In genomic region chr19:40588293-40588654, GRCm38 (mm10) we compare ENCODE assay signal across 8 mouse cellular contexts. TPM values are rescaled to one million over a fixed set of nuclear protein-coding genes. Genes with fewer than 3 reads are reported as not detected.
A peak's percentile ranks its signal among the peaks of the same experiment; 100 is the strongest.
DNase-seq lines count a peak whose midpoint lies in the region; ATAC-seq and TF ChIP-seq lines count a peak whose summit lies in the region.

Gene Aldh18a1 (minus strand): TSS chr19:40588463.

- H3K9me3 ChIP-seq in megakaryocyte, embryonic 14.5 days = no peaks in the 10 kb centered on the region

- no peak for TF ChIP-seq CTCF in cortical plate, adult 2 months (IDR thresholded peaks at IDR 0.05; ENCODE audit: extremely low read depth, insufficient read depth, low read length)

- H3K4me3 ChIP-seq in cortical plate, adult 2 months (ENCODE audit: insufficient read depth, low read length) = peak within 1 kb of the TSS; percentile 90
- peak within 1 kb of the TSS; percentile 99 for H3K4me3 ChIP-seq in megakaryocyte, embryonic 14.5 days (replicated peaks)

- H3K4me1 ChIP-seq in cortical plate, adult 2 months (ENCODE audit: control insufficient read depth, insufficient read depth, low read length) = peaks cover 4% of the 10 kb centered on the region
- peaks cover 63% of the 10 kb centered on the region for H3K4me1 ChIP-seq in megakaryocyte, embryonic 14.5 days

- peak; percentile 90 for ATAC-seq in activated CD4-positive, CD25-positive, alpha-beta regulatory T cell, adult 4 months

- peak; percentile 82 to 83 for DNase-seq in gastrocnemius, adult 8-10 months (ENCODE audit: low spot score in 2 of 2)
- peak; percentile 80 for DNase-seq in hindlimb bud, embryonic 11.5 days (ENCODE audit: extremely low spot score, low read depth, low spot score)
- DNase-seq in left cerebral cortex, adult 8-10 months (ENCODE audit: low spot score in 2 of 2) = peak; percentile 87 to 90
- peak; percentile 96 for DNase-seq in right cerebral cortex, postnatal 10 days (ENCODE audit: low spot score in 2 of 2)
- DNase-seq in urinary bladder, postnatal 25 days (ENCODE audit: low spot score) = peak; percentile 96

- H3K36me3 ChIP-seq in megakaryocyte, embryonic 14.5 days (replicated peaks; ENCODE audit: low read length) = peaks cover 48% of the 10 kb centered on the region

- TF ChIP-seq POLR2A in cortical plate, adult 2 months (IDR thresholded peaks at IDR 0.05; ENCODE audit: extremely low read depth, insufficient read depth, low read length) = peak; percentile 51; the same call in 1 of the 2 replicates

- H3K27me3 ChIP-seq in megakaryocyte, embryonic 14.5 days (replicated peaks) = no peaks in the 10 kb centered on the region

- no peak within 1 kb of the TSS for H3K27ac ChIP-seq in cortical plate, adult 2 months (ENCODE audit: insufficient read depth, low read length)

RNA-seq across cellular contexts. Expression of gene Aldh18a1, which starts in this region (rescaled TPM):
- 10 to 100 TPM; 30.9 to 48.7 TPM for polyA plus RNA-seq in activated CD4-positive, CD25-positive, alpha-beta regulatory T cell, adult 4 months (2017; shearing (Covaris generic))
- polyA plus RNA-seq in cortical plate, adult 2 months (2012; rRNA removed) = 19.5 and 20.4 TPM in 2 replicates
- total RNA-seq in gastrocnemius, adult 8-10 months (2022) = 1 to 10 TPM; 1.4 to 4.0 (median 1.7) TPM
- total RNA-seq in left cerebral cortex, adult 8-10 months (2022) = 10 to 100 TPM; 17.6 to 27.6 (median 25.3) TPM
- polyA plus RNA-seq in megakaryocyte, embryonic 14.5 days (2012; ENCODE audit: insufficient read depth, low replicate concordance) = 0.67 and 4.4 TPM in 2 replicates
